Mouse (Mus musculus) liver (tissue): Measurements from ENCODE around the gene Ifngr2.
"Not testable (repeated sequence)": the region's sequence is repeated elsewhere in the genome, so short reads cannot be mapped to it uniquely, and the experiment has no call there.

Experiments used
- DNase-seq: peaks from one replicate; pipeline ENCODE4 v3.0.0-alpha.2; 2020; ENCODE audit warnings: mixed read lengths

Gene Ifngr2

GRCm38 (mm10) chr16:91546836-91547741, at the start of gene Ifngr2:
Gene Ifngr2, plus strand, starts transcription at chr16:91547072.
- DNase-seq: peak; percentile 90

DNA sequence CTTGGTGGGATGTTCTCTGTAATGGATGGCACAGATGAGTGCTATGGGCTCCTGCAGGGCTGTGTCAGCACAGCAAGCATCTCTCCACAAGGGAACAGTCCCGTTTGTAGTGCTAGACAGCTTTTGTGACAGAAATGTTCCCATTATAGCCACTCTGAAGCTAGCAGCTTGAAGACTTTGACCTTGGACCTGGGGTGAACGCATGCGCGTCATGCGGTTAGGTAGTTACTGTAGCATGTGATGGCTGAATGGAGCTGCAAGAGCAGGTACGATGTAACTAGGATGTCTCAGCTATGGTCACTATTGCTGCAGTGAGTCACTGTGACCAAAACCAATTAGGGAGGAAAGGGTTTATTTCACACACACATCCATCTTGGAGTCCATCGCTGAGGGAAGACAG, 48.8 kb upstream of the Ifngr2 start:
- no peak for DNase-seq

- DNase-seq: no peak
Observed at GRCm38 (mm10) chr16:91504701-91505100, 42.2 kb upstream of the Ifngr2 start.

- no peak for DNase-seq
Observed at GRCm38 (mm10) chr16:91505116-91505601, 41.7 kb upstream of the Ifngr2 start.

DNA sequence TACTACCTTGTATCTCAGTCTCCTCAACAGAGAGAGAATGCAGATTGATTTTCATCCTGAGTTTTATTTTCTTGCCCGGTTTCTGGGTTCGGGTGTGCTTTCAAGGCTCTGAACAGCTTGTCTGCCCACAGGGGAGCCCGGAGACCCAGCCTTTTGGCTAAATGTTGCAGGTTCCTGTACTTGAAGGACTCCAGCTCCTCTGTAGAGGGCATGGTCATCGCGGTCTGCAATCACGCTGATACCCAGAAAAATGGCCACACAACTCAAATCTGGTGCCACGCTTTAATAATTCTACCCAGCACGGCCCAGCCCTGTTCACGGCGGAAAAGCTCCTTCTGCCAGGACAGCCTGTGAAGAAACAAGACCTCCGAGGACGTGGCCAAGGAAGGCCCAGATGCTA, 40.5 kb upstream of the Ifngr2 start:
- no peak for DNase-seq

DNA sequence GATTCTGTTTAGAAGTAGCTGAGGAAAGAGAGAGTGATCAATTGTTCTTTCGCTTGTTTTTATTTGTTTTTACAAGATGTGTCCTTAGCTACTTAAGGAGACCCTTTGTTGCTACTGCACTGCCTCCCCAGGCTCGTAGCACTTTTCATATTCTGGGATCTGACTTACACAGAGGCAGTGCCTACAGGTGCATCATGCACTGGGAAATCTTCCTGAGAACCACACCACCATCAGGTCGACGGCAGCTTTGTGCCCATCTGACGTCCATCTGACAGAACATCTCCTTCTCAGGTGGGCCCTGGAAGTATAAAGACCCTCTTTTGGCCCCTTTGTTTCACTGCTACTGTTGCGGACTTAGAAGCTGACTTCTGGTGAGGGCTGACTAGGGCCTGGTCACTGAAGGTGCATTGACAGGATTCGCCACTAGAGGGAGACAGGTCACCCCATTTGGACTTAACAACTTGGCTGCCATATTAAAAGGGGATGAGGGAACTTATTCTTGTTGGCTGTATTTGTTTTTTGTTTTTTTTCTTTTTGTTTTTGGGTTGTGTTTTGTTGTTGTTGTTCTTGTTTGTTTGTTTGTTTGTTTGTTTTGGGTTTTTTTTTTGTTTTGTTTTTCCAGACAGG, 34.6 kb upstream of the Ifngr2 start:
- DNase-seq: peak; percentile 85

- DNase-seq: no peak
Observed at GRCm38 (mm10) chr16:91513099-91513498, 33.8 kb upstream of the Ifngr2 start.

DNA sequence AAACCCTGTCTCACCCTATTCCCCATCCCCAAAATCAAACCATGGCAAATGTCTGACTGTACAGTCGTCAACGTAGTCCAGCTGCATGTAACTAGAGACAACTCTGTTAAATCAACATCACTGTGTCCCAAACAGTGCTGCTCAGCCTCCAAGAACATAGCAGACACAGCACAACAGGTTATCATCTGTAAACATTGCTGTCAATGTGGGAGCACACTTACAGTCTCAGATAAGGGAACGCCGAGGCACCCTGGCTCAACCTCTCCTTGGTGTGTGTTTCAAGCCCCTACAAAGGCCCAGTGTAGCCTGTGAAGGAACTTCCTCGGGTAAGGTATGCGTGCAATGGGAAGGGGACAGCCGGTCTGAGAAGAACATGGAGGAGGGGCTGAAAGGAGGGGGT, 29.9 kb upstream of the Ifngr2 start:
- peak; percentile 62 for DNase-seq

DNA sequence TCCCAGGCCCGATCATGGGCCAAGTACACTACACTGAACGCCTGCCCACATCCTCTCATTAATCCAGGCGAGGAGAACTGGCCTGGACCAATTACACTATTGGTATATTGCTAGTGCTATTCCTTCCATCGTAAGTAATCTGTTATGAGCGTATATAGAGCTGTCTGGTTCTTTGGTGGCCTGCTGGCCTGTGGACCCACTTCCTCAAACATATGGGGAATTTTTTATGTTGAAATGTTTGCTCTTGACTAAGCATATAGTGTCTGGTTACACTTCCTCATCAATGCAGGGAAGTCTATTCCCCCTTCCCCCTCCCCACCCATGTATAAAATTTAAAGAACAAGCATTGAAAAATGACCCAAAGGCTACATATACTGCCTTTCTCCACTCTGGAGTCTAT, 24.8 kb upstream of the Ifngr2 start:
- no peak for DNase-seq

DNA sequence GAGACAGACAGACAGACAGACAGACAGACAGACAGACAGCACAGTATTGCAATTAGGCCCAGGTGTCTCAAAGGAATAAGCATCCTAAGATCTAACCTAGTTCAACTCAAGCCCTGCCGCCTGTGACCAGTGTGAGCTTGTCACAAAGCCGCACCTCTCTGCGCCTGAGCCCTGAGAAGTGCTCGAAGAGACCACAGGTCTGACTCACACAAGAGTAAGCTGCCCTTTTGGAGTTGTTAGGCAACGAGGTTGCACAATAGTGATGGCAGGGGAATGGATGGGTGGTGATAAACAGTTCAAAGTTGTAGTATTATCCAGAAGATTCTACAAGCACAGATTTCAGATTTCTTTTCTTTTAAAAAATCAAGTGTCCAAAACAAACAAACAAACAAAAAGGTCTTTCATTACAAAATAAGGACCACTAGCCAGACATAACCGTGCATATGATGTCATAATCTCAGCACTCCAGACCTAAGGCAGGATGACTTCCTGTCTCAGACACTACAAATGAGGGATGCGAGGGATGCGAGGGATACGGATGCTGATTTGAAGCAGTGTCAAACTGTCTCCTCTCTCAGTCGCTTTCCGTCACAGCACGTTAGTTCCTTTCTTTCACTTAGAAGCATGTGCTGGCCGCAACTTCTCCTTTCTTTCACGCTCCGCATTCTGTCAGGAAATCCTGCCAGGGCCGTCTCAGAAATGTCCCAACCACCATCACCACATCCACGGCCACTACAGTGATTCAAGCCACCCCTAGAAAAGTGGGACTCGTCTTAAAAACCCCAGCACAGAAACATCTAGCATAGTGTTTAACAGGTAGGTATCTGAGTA, 24.2 kb upstream of the Ifngr2 start:
- peak; percentile 48 for DNase-seq

GRCm38 (mm10) chr16:91524206-91524605, 22.7 kb upstream of the Ifngr2 start:
- no peak for DNase-seq

GRCm38 (mm10) chr16:91526274-91526673, 20.6 kb upstream of the Ifngr2 start:
- no peak for DNase-seq

DNA sequence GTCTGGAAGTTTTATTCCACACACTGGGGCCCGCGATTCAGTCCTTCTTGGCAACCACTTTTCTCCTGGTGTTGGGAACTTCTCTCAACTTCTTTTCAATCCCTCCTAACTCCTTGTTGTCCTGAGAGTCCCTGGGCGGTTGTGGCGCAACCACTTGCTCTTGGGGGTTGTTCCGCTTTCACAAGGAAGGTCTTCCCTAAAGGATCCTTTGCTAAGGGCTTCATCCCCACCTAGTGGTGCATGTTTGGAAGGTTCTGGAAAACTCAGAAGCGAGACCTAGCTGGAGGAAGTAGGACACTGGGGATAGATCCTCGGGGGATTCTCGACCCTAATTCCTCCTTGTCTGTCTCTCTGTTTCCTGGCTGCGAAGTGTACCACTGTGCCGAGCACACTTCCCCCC, 19.8 kb upstream of the Ifngr2 start:
- DNase-seq: peak; percentile 46

GRCm38 (mm10) chr16:91527500-91527899, 19.4 kb upstream of the Ifngr2 start:
- peak; percentile 45 for DNase-seq

DNA sequence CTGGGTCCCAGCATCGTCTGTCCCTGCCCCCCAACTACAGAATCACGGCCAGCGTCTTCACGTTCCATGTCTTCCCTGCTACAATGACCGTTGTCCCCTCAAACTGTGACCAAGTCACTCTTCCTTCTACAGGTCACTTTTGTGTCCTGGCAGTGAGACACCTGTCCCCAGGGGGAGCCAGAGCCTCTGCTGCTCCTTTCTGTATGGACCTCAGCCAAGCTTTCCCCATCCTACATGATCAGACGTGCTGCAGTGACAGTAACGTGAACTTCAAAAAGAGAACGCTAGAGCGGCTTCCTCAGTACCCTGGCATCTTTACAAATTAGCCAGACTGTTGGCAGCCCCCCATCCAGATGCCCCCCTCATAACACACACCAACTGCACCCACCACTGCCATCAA, 18.3 kb upstream of the Ifngr2 start:
- no peak for DNase-seq

DNA sequence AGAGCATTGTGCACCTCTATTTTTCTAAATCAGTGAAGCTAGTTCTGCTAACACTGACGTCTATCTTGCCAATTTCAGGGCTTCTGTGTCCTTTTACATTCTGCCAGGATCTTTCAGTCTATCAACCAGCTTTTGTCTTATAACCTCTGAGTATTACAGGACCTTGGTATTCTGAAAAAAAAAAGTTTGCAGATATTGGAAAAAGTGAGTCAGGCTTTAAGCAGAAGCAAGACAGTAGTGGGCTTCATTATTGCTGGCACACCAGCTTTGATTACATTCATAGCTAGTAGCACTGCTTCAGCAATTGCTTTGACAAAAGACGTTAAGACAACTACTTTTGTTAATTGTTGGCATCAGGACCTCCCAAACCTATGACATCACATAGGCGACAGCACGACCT, 16.0 kb upstream of the Ifngr2 start:
- not testable (repeated sequence) for DNase-seq

DNA sequence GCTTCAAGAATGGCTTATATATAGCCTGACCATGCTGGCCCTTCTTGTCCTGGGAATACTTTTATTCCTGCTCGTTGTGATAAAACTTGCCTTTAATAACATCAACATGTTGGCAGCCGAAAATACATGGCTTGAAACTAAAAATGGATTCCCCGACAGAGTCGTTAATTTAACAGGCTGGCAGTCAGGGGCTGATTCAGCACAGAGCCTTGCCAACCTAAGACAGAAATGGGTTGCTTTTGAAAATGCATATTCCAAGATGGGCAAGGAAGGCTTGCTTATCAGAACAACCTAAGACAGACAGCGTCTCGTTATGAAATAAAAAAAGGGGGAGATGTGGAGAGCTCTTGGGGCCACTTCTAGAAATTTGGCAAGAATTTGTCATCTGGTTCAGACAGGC, 15.0 kb upstream of the Ifngr2 start:
- DNase-seq: no peak

GRCm38 (mm10) chr16:91532429-91532828, 14.4 kb upstream of the Ifngr2 start:
- DNase-seq: no peak

DNA sequence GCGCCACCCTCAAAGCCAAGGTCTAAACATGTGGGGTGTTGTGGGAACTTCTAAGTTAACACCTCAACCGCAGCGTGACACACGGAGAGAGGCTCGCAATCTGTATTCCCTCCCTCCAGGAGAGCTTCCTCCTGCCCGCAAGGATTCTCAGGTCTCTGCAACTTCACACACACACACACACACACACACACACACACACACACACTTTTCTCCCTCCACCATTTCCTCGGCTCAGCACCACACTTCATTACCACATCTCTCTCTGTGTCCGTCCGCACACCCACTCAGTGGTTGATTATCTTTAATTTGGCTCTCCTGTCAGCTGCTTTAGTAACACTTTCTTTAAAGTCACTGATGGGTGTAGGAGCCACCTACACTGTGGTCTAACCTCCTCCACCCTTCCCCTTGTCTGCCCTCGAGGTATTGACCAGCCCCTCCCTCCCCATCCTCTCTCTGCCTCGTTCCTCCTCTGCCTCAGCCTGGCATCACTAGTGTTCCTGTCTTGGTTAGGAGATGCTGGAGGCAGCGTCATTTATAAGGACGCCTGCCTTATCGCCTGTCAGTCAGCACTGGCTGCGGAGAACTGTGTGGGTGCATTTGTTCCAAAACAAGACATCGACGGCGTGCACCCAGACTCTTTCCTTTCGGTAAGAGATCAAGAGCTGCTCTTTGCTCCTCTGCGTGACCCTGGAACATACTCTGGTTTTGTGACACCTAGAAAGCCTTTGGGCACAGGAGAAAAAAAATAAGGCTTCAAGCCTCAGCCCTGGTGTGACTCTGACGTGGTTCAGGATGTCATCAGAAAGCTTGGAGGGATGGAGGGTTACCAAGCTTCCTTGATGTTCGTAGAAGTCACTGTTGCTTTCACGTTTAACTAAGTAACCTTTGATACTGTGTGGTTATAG, 13.5 kb upstream of the Ifngr2 start:
- DNase-seq: no peak

GRCm38 (mm10) chr16:91534477-91534876, 12.4 kb upstream of the Ifngr2 start:
- DNase-seq: peak; percentile 87

- no peak for DNase-seq
Observed at GRCm38 (mm10) chr16:91534888-91535287, 12.0 kb upstream of the Ifngr2 start.

DNA sequence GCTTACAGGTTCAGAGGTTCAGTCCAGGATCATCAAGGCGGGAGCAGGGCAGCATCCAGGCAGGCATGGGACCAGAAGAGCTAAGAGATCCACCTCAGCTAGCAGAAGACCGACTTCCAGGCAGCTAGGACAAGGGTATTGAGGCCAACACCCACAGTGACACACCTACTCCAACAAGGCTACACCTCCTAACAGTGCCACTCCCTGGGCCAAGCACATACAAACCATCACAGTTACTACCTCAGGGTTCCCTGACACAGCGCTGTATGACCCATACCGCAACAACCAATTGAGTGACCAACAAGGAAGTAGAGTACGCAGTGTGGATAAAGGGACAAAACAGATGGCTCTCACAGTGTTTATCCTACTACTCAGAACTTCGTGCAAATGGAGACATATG, 10.5 kb upstream of the Ifngr2 start:
- no peak for DNase-seq
